Mouse (Mus musculus) lung, postnatal 4 days (tissue): Measurements from ENCODE around the gene Fdxr.
A peak's percentile ranks its signal among the peaks of the same experiment; 100 is the strongest.

Experiments used
- DNase-seq, 2 experiments: peaks; one replicate each; pipeline ENCODE4 v3.0.0; 2021

Gene Fdxr

GRCm38 (mm10) chr11:115233526-115234290 is 43.1 kb downstream of the Fdxr start:
- peak in 1 of 2 experiments; percentile 61 for DNase-seq

DNA sequence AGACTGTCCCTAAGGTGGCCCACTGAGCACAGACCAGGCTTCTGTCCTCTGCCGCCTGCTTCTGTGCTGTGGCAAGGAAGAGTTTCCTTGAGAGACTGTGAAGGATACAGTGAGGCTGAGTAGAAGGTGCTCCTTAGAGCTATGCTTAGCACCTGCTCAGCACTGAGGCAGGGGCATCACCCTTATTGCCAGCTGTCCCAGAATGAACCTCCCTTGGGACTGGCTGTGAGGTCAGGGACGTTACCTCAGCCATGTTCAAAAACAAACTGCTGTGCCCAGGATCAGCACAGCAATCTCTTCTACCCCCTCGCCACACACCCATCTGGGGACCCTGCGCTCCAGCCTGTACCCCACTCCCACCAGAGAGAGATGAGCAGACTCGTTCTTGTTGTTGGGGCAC is 44.0 kb downstream of the Fdxr start:
- no peak for DNase-seq

- DNase-seq = no peak
These were observed 44.9 kb downstream of the Fdxr start for GRCm38 (mm10) chr11:115231924-115232323.

GRCm38 (mm10) chr11:115231168-115231915 is 45.5 kb downstream of the Fdxr start:
- no peak for DNase-seq

DNA sequence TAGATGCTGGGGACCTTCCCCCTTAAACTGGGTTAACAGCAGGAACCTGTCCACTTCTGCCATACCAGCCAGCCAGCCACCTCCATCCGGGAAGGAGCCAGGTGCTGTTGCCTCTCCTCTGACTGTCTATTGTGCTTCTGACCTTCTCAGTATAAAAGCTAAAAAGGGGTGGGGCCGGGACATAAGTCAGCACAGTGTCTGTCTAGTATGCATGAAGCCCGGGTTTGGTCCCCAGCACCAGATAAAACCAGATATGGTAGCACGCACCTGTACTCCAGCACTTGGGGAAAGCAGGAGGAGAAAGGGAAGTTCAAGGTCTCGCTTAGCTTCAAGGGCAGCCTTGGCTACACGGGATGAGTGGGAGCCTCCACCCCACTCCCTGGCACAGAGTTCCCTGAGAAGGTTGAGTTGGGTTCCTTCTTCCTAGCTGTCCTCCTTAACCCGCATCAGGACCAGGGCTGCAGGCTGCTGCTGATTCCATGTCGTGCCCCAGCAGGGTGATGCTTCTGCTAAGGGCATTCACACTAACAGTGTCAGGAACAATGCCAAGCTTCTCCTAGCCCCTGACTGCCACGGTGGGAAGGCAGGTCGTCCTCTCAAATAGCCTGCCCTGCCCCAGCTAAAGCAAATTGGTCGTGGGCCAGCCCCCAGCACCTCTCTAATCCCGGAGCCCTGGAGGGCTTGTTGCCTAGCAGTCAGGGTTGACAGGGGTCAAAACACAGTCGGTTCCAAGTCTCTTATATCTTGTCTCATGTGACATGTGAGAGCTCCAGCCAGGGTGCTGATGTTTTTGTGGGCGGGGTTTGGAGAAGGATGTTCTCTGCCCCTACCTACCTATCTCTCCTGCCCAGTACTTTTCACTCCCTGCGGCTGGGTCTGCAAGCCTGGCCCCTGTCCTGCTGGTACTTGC is 47.6 kb downstream of the Fdxr start:
- no peak for DNase-seq

DNA sequence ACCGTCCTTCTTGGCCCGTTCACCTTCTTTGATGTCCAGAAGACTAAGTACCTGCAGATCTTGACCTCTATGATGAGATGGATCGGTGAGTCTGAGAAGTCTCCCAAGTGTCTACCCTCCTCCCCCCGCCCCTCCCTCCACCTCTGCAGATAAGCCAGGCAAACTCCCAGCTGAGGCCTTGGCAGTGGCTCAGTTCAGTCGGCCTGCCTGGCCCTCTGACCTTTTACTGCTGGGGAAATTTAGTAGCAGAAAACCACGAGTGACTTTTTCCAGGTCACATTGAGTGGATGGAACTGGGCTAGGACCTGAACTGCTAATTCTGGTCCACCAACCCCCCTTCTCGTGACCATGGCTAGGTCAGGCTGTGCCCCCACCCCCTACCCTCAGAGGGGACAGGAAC is 48.4 kb downstream of the Fdxr start:
- DNase-seq = no peak

- no peak for DNase-seq
These were observed 49.2 kb downstream of the Fdxr start for GRCm38 (mm10) chr11:115227640-115228039.

- peak; percentile 58 to 76 for DNase-seq
These were observed 49.9 kb downstream of the Fdxr start for GRCm38 (mm10) chr11:115226811-115227491.

- no peak for DNase-seq
These were observed 51.5 kb downstream of the Fdxr start for GRCm38 (mm10) chr11:115225301-115225700.

- peak; percentile 73 to 78 for DNase-seq
These were observed 52.0 kb downstream of the Fdxr start for GRCm38 (mm10) chr11:115224889-115225288.

- DNase-seq = no peak
These were observed 53.0 kb downstream of the Fdxr start for GRCm38 (mm10) chr11:115223877-115224276.

DNA sequence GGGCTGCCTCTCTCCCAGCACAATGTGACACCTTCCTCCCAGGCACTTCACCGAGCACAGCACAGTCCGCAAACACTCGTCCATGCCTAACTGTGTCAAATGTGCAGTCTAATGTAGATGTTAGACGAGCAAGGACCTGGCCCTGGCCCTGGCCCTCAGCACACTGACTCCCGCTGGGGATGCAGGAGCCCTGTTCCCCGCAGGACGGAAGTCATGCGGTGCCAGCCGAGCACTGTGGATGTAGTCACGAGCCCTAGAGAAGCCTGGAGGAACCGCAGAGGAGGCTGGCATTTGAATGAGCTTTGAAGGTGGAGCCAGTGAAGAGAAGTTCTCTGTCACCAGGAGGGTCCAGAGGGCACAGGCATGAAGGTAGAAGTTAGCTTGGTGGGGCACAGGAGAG is 53.4 kb downstream of the Fdxr start:
- no peak for DNase-seq

DNA sequence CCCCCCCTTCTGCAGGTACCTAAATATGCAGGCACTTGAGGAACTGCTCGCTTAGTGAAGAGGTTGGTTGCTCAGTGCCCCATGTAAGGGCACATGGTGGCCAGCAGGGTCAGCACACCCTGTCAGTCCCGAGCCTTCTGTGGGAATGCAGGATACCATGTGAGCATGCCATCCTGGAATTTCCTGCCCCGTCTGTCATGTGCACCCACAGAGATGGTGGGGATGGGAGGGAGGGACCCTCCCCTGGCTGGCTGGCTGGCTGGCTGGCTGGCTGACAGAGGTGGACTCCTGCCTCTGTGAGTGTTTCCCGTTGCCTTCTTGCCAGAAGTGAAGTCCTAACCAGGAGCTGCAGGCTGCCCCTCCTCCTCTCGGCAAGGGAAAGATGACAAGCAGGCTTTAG is 54.3 kb downstream of the Fdxr start:
- peak; percentile 63 to 72 for DNase-seq

GRCm38 (mm10) chr11:115222077-115222476 is 54.8 kb downstream of the Fdxr start:
- DNase-seq = peak; percentile 61 to 83

- no peak for DNase-seq
These were observed 57.2 kb downstream of the Fdxr start for GRCm38 (mm10) chr11:115219685-115220084.

DNA sequence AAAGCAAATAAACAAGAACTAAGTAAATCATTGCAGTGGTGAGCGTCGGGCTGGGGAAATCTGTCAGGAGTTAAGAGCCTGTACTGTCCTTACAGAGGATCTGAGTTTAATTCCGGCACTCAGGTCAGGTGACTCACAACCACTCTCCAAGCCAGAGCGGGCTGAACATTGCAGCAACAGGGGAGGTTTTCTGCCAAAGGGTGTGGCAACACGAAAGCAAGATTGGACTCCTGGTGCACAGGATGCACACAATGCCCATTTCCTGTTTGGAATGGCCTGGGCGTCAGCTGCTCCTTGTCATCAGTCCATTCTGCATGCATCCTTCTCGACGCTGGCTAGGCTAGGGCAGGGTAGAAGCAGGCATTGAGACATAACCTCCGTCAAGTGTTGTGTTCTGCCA is 57.6 kb downstream of the Fdxr start:
- peak; percentile 71 to 83 for DNase-seq
